Mouse (Mus musculus) heart, embryonic 13.5 days (tissue): ENCODE measurements around the gene Esm1. TPM values are rescaled to one million over a fixed set of nuclear protein-coding genes. Genes with fewer than 3 reads are reported as not detected.

Source experiments
- polyA plus RNA-seq: library from polyadenylated mRNA; unstranded; fragments of >200 nt; fragmentation: Nextera tagmentation; extraction: Ambion mirVana; gene quantifications from 2 replicates; pipeline ENCODE4 v1.2.1, GENCODE M21; 2015

Gene Esm1
- polyA plus RNA-seq, 1 experiment from 2014 or later, result 1.4 TPM

Other genes starting within 250 kb of the Esm1 start
- gene Ccno, start 221.9 kb upstream of the Esm1 start, polyA plus RNA-seq, result 0.20 and 0.24 TPM in 2 replicates
- not detected in 2 replicates for gene Mcidas, start 215.8 kb upstream of the Esm1 start, polyA plus RNA-seq
- not detected in 2 replicates for gene Cdc20b, start 174.5 kb upstream of the Esm1 start, polyA plus RNA-seq
- gene Gpx8, start 163.2 kb upstream of the Esm1 start, polyA plus RNA-seq, result 134 and 143 TPM in 2 replicates
- gene Gzma, start 108.7 kb upstream of the Esm1 start, polyA plus RNA-seq, result 0.62 and 4.2 TPM in 2 replicates
- gene Gzmk, start 16.2 kb downstream of the Esm1 start, polyA plus RNA-seq, result not detected in 2 replicates
- gene BC067074, start 83.5 kb downstream of the Esm1 start, polyA plus RNA-seq, result 2.9 and 3.1 TPM in 2 replicates